Mouse (Mus musculus) forebrain, embryonic 13.5 days (tissue): Measurements from ENCODE around the gene Cog8. TPM values are rescaled to one million over a fixed set of nuclear protein-coding genes. Genes with fewer than 3 reads are reported as not detected.
A peak's percentile ranks its signal among the peaks of the same experiment; 100 is the strongest.

Experiments used
- ATAC-seq: fragments of 200-750 bp; cut with Nextera tagmentation; 2 replicates; pipeline ENCODE4 v1.8.0; 2017
- H3K27ac ChIP-seq: fragments of 300-500 bp; sonication (generic); 2 replicates; pipeline ENCODE4 v1.5.1; 2015; ENCODE audit warnings: inconsistent platforms, mild to moderate bottlenecking, moderate library complexity
- H3K27me3 ChIP-seq: fragments of 300-500 bp; sonication (generic); 2 replicates; pipeline ENCODE4 v1.6.1; 2015; ENCODE audit warnings: mild to moderate bottlenecking, inconsistent platforms
- H3K36me3 ChIP-seq: fragments of 300-500 bp; sonication (generic); 2 replicates; pipeline ENCODE4 v1.6.1; 2015; ENCODE audit warnings: mild to moderate bottlenecking, inconsistent platforms; ENCODE audit not compliant: poor library complexity, severe bottlenecking
- H3K4me1 ChIP-seq: fragments of 300-500 bp; sonication (generic); 2 replicates; pipeline ENCODE4 v1.6.1; 2015; ENCODE audit warnings: inconsistent platforms
- H3K4me2 ChIP-seq: fragments of 300-500 bp; sonication (generic); 2 replicates; pipeline ENCODE4 v1.6.1; 2015; ENCODE audit warnings: inconsistent platforms, mild to moderate bottlenecking, moderate library complexity
- H3K4me3 ChIP-seq: fragments of 300-500 bp; sonication (generic); 2 replicates; pipeline ENCODE4 v1.5.1; 2015; ENCODE audit warnings: mild to moderate bottlenecking, inconsistent platforms
- H3K9ac ChIP-seq: fragments of 300-500 bp; sonication (generic); 2 replicates; pipeline ENCODE4 v1.6.1; 2015; ENCODE audit warnings: mild to moderate bottlenecking, inconsistent platforms
- H3K9me3 ChIP-seq: fragments of 300-500 bp; sonication (generic); replicated peaks from 2 replicates; pipeline ENCODE4 v1.6.1; 2016; ENCODE audit warnings: inconsistent platforms
- WGBS: fragments of 180-500 bp; shearing (Covaris S2); methylation state at CpG from one replicate; pipeline ENCODE4 v1.1.7; 2015; 5-methylcytosine and 5-hydroxymethylcytosine counted together
- polyA plus RNA-seq: library from polyadenylated mRNA; unstranded; fragments of >200 nt; fragmentation: Nextera tagmentation; extraction: Ambion mirVana; gene quantifications from 2 replicates; pipeline ENCODE4 v1.2.1, GENCODE M21; 2015

The Cog8 gene
- polyA plus RNA-seq: 34.5 and 35.5 TPM in 2 replicates

DNA sequence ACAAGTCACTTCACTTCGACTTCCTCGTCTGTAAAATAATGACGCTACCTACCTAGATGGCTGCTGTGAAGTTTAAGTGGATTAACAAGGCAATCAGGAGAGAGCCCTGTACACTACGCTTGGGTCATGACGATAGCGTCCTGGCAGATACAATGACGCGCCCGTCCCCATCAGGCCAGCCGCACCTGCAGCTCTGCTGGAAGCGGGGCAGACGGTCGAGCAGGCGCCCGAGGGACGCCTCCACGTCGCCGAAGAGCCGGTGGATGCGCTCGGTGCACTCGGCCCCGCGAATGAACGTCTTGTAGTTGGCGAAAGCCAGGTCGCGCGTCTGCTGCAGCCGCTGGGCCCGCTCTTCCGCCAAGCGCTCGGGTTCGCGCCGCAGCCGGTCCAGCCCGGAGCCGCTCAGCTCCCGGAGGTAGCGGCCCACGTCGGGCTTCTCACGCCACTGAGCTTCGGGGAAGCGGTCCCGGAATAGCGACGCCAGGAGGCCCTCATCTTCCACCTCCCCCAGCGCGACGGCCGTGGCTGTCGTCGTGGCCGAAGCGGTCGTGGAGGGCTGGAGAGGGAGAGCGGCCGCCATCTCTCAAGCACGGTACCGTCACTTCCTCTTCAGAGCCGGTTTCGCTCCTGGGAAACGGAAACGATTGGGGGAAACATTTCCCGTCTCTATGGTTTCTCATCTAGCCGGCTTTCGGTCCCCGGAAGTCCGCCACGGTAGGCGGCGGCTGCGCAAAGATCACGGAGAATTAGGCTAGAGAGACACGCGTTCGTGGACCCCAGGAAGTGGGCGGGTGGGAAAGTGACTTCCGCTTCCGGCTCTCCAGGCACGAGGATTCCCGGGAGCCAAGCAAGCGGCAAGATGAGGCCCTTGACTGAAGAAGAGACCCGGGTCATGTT lies at the start of gene Cog8, which contains the start of gene Nip7:
Gene Cog8, minus strand, starts transcription at position 614 of the 897 bp plus-strand sequence.
Gene Nip7, plus strand, starts transcription at position 802 of the 897 bp plus-strand sequence.
- Histone ChIP-seq H3K36me3 (peaks cover 58% of the 10 kb centered on the region), H3K9ac (peak within 1 kb of the TSS; percentile 86), H3K4me2 (peak within 1 kb of the TSS; percentile 99), H3K4me3 (peak within 1 kb of the TSS; percentile 98), H3K27me3 (no peaks in the 10 kb centered on the region), H3K4me1 (peaks cover 24% of the 10 kb centered on the region), H3K9me3 (no peaks in the 10 kb centered on the region), H3K27ac (peak within 1 kb of the TSS; percentile 75)
- WGBS: under 1% methylated on average over 85 of the region's 88 CpGs
- peak; percentile 97 for ATAC-seq

DNA sequence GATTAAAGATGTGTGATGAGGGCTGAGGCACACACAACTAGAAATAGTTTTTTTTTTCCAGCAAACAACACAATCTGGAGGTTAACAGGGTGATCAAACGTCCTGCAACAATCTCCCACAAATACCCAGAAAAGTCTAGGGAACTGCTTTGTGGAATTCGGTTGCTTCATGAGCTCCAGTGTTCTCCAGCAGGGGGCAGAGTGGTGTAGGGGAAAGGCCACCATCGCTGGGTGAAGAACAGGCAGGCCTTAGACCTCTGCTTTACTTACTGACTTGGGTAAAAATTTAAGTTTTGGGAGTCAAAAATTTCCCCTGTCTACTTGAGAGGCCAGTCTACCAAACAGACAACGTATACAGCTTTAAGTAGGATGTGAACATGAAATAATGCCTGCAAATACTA lies 48.1 kb upstream of the Cog8 start:
- ATAC-seq: no peak
- no peak overlapping the region for H3K27ac ChIP-seq
- H3K4me3 ChIP-seq: no peak overlapping the region
- WGBS: 6% methylated on average over 4 of the region's 4 CpGs
- H3K9ac ChIP-seq: no peak overlapping the region
- H3K4me2 ChIP-seq: no peak overlapping the region
- no peaks in the 10 kb centered on the region for H3K36me3 ChIP-seq
- H3K27me3 ChIP-seq: no peaks in the 10 kb centered on the region
- no peaks in the 10 kb centered on the region for H3K9me3 ChIP-seq
- H3K4me1 ChIP-seq: 0 out of 2 replicates have a peak, but pooled peaks cover 3% of the 10 kb centered on the region

DNA sequence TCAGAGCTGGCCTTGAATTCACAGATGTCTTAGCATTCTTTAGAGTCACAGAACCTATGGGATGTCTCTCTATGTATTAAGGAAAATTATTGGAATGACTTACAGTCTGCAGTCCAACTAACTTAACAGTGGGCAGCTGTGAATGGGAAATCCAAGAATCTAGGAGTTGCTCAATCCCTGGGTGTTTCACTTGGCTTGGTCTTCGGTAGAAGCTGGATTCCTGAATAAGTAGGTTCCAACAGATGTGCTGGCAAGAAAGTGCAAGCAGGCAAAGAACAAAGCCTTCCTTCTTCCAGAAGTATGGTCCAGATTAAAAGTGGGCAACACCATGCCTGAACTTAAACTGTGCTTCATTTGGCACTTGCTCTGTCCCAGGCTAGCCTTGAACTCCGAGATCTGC lies 44.1 kb upstream of the Cog8 start:
- Histone ChIP-seq H3K27ac (no peak overlapping the region), H3K9ac (no peak overlapping the region), H3K4me2 (no peak overlapping the region), H3K36me3 (no peaks in the 10 kb centered on the region), H3K9me3 (no peaks in the 10 kb centered on the region), H3K4me1 (no peaks in the 10 kb centered on the region; the same call in 1 of the 2 replicates), H3K27me3 (no peaks in the 10 kb centered on the region), H3K4me3 (no peak overlapping the region)
- ATAC-seq: no peak
- WGBS: 81% methylated on average over 2 of the region's 2 CpGs

DNA sequence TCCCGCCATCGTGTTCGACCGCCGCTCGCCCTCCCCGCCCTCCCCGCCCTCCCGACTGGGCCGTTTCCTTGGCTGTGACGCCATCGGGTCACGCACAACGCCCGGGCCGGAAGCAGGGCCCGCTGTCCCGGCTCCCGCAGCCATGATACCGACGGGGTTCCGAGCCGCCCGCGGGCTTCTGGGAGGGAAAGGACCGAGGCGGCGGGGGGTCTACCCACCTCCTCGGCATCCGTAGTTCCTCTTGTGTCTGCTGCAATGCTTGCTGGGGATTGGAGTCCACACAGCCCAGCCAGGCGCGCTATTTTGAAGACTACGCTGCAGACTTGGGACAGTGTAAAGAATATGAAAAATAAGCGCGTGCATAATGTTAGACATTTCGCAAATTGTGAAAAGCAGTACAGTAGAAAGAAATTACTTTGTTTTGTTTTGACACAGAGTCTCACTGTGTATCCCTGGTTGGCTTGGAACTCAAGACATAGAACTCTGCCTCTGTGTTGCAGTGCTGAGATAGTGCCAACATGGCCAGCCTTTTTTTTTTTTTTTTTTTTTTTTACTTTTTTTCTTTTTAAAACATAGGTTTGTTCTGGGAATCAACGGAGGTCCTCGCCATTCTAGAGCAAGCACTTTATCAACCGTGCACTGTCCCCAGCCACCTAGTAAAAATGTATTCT lies 40.0 kb upstream of the Cog8 start, which contains the start of gene Terf2:
Gene Terf2, minus strand, starts transcription at position 182 of the 671 bp plus-strand sequence.
- 4% methylated on average over 39 of the region's 39 CpGs for WGBS
- Histone ChIP-seq H3K4me2 (peak within 1 kb of the TSS; percentile 71), H3K9me3 (no peaks in the 10 kb centered on the region), H3K27ac (peak within 1 kb of the TSS; percentile 85), H3K27me3 (no peaks in the 10 kb centered on the region), H3K4me3 (peak within 1 kb of the TSS; percentile 91), H3K9ac (peak within 1 kb of the TSS; percentile 89), H3K4me1 (peaks cover 25% of the 10 kb centered on the region), H3K36me3 (peaks cover 26% of the 10 kb centered on the region)
- peak; percentile 98 for ATAC-seq

DNA sequence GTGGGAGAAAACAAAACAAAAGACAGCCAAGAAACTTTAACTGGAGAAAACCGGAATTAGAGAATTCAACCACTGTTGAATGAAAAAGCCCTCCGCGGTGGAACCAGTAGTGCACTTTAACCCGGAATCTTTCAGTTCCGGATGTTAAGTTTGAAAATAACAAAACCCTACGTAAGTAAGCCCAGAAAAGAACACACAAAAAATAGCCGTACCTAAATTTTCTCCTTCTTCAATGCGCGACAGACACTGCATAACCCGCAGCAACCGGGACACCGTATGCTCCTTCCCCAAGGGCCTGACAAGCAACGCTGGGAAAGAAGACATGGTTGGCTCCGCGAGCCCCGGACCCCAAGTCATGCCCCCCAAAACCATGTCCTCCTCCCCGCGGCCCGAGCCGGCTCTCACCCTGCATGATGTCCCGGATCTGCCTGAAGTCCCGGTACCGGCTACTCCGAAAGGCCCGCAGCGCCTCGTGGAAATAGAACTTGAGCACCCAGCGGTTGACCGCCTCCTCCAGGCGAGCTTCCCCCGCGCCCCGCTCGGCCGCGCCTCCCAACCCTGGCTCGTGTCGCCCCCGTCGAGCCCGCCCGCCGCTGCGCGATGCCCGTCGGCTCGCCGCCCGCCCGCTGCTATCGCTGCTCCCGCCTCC lies 39.4 kb upstream of the Cog8 start:
- H3K36me3 ChIP-seq: peaks cover 33% of the 10 kb centered on the region
- peak overlapping the region; percentile 85 for H3K27ac ChIP-seq
- no peaks in the 10 kb centered on the region for H3K27me3 ChIP-seq
- peak overlapping the region; percentile 89 for H3K9ac ChIP-seq
- H3K4me2 ChIP-seq: peak overlapping the region; percentile 71
- ATAC-seq: no peak; the same call in none of the 2 replicates
- H3K4me1 ChIP-seq: peaks cover 25% of the 10 kb centered on the region
- no peaks in the 10 kb centered on the region for H3K9me3 ChIP-seq
- under 1% methylated on average over 32 of the region's 53 CpGs for WGBS
- H3K4me3 ChIP-seq: peak overlapping the region; percentile 91

DNA sequence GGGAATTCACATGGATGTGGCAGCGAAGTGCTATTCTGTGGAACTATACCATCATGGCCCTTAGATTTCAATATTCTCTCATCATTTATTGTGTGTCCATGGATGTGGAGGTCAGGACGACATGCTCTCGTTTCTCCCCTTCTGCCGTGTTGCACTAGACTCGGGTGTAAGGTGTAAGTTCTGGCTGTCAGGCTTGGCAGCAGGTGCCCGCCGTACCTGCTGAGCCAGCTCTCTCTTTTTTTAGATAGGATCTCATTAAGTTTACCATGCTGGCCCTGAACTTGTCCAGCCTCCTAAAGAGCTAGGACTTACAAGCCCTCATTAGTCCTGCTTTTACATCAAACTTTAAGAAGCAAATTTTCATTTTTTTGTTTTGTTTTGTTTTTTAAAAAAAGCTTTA lies 34.0 kb upstream of the Cog8 start:
- Histone ChIP-seq H3K9me3 (no peaks in the 10 kb centered on the region), H3K36me3 (peaks cover 77% of the 10 kb centered on the region), H3K4me1 (peaks cover 24% of the 10 kb centered on the region), H3K27me3 (no peaks in the 10 kb centered on the region), H3K27ac (no peak overlapping the region), H3K9ac (no peak overlapping the region), H3K4me2 (no peak overlapping the region), H3K4me3 (no peak overlapping the region)
- ATAC-seq: no peak
- 98% methylated on average over 7 of the region's 7 CpGs for whole genome bisulfite sequencing

DNA sequence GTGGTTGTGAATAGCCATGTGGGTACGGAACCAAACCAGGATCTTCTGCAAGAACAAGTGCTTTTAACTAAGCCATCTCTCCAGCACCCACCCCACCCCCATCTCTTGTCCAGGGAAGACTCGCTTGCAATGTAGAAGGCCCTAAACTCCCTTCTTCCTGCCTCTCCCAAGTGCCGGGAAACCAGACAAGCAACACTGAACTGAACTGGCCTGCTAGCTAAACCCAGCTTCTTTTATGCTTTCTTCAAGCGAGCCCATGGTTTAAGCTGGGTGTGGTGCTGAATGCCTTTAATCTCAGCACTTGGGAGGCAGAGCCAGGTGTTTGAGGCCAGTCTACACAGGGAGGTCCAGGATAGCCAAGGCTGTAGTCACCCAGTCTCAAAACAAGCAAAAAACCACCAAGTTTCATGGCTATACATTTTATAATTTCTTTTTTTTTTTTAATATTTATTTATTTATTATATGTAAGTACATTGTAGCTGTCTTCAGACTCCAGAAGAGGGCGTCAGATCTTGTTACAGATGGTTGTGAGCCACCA lies 32.1 kb upstream of the Cog8 start:
- 0 out of 2 replicates have a peak, but pooled peaks cover 5% of the 10 kb centered on the region for H3K4me1 ChIP-seq
- no peak overlapping the region for H3K27ac ChIP-seq
- no peak overlapping the region for H3K4me2 ChIP-seq
- H3K9me3 ChIP-seq: no peaks in the 10 kb centered on the region
- no peak overlapping the region for H3K4me3 ChIP-seq
- peaks cover 80% of the 10 kb centered on the region for H3K36me3 ChIP-seq
- H3K9ac ChIP-seq: no peak overlapping the region
- ATAC-seq: no peak
- 94% methylated on average over 5 of the region's 5 CpGs for WGBS
- H3K27me3 ChIP-seq: no peaks in the 10 kb centered on the region

DNA sequence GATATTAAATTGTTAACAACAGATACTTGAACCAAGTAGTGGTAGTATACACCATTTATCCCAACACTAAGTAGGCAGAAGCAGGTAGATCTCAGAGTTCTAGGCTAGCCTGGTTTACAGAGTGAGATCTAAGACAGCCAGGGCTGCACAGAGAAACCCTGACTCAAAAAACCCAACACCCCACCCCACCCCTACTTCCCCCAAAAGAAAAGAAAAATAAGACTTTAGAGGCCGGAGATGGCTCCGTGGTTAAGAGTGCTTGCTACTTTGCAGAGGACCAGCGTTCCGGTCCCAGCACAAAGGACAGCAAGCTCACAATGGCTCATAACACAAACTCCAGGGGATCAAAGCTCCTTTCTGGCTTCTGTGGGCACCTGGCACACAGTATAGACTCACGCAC lies 29.5 kb upstream of the Cog8 start:
- H3K4me1 ChIP-seq: no peaks in the 10 kb centered on the region
- no peak overlapping the region for H3K4me2 ChIP-seq
- H3K27ac ChIP-seq: no peak overlapping the region
- no peak for ATAC-seq
- H3K4me3 ChIP-seq: no peak overlapping the region
- WGBS: 100% methylated on average over 5 of the region's 5 CpGs
- H3K9ac ChIP-seq: no peak overlapping the region
- H3K27me3 ChIP-seq: no peaks in the 10 kb centered on the region
- H3K9me3 ChIP-seq: no peaks in the 10 kb centered on the region
- peaks cover 82% of the 10 kb centered on the region for H3K36me3 ChIP-seq

DNA sequence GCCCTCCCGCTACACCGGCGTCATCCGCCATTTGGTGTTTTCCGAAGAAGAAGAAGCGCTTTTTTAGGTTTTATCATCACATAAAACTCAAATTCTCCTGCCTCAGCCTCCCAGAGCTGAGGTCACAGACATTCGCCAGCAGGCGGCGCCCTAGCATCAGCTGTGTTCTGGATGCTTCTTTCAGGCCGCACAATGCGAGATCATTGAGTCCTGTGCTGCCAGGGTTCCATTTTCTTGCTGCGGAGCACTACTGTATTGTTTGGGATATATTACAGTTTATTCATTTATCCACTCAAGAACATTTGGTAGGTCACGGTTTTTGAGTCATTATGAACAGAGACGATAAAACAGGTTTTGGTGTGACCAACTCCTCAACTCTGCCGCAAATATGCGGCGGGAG lies 28.9 kb upstream of the Cog8 start:
- WGBS: 95% methylated on average over 17 of the region's 17 CpGs
- peaks cover 82% of the 10 kb centered on the region for H3K36me3 ChIP-seq

DNA sequence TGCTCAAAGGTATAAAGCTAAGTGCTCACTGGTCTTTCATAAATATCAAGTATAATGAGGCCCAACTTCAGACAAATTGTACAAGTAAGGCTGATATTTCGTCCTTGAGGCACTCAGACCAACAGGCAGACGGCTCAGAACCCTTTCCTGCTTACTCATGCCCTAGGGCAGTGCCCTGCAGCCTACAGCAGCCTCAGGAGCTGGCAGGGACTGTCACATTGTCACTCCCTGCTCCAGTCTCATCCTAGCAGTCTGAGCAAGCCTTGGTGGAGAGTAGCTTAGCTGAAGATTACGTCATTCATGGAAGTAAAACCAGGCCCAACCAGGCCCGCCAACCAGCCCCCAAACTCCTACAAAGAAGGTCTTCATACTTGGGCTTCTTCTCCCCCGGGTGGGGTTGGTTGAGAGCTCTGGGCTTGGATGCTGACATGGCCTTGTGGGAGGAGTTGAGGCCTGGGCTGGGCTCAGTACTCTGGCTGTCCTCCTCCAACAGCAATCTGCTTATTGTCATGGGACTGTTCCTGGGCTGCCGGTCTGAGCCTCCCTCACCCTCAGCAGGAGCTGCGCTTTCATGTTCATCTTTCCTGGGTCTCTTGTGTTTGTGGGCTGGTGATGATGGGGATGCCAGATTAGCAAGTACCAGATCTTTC lies 19.9 kb upstream of the Cog8 start:
- Histone ChIP-seq H3K4me3 (no peak overlapping the region), H3K9me3 (no peaks in the 10 kb centered on the region), H3K36me3 (peaks cover 96% of the 10 kb centered on the region), H3K4me1 (no peaks in the 10 kb centered on the region), H3K9ac (no peak overlapping the region), H3K27me3 (no peaks in the 10 kb centered on the region), H3K4me2 (no peak overlapping the region), H3K27ac (no peak overlapping the region)
- ATAC-seq: no peak
- 90% methylated on average over 7 of the region's 7 CpGs for whole genome bisulfite sequencing

More for the DNA sequence above, 28.9 kb upstream of the Cog8 start:
- Histone ChIP-seq H3K9me3 (no peaks in the 10 kb centered on the region), H3K27ac (no peak overlapping the region), H3K9ac (no peak overlapping the region), H3K4me2 (no peak overlapping the region), H3K4me1 (no peaks in the 10 kb centered on the region), H3K4me3 (no peak overlapping the region), H3K27me3 (no peaks in the 10 kb centered on the region)
- ATAC-seq: no peak

DNA sequence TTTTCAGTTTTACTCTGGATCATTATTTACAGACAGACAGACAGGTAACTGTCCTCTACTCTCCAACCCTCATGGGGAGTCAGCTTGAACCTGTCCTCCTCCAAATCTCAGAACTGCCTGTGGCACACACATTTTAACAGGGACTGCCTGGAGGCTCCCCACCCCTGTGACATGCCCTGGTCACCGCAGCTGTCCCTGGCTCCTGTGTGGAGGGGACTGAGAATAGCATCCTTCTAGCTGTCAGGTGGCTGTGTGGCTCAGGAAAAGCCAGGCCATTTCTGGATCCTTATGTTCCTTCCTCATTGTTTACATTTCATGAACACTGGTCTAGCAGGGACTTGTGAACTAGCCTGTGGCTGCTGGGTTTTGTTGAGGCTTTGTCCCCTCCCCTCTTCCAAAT lies 17.6 kb upstream of the Cog8 start:
- H3K4me2 ChIP-seq: no peak overlapping the region
- WGBS: 100% methylated on average over 1 of the region's 1 CpGs
- H3K27me3 ChIP-seq: no peaks in the 10 kb centered on the region
- H3K36me3 ChIP-seq: peaks cover 93% of the 10 kb centered on the region
- no peaks in the 10 kb centered on the region for H3K4me1 ChIP-seq
- no peak overlapping the region for H3K9ac ChIP-seq
- no peak overlapping the region for H3K4me3 ChIP-seq
- H3K9me3 ChIP-seq: no peaks in the 10 kb centered on the region
- no peak overlapping the region for H3K27ac ChIP-seq
- ATAC-seq: no peak
